Mouse (Mus musculus): ENCODE results near the gene Igdcc3.

- TF ChIP-seq POLR2A (IDR thresholded peaks at IDR 0.05; ENCODE audit: low read depth, low read length) (no peak), CTCF (IDR thresholded peaks at IDR 0.05; ENCODE audit: extremely low read depth, insufficient read depth, insufficient read length, insufficient replicate concordance) (no peak)
Measured at GRCm38 (mm10) chr9:65162711-65163639, 22.0 kb downstream of the Igdcc3 start.

Data from spleen, adult 2 months (tissue).